Mouse (Mus musculus): Measurements from ENCODE around the gene Prl3d2. TPM values are rescaled to one million over a fixed set of nuclear protein-coding genes. Genes with fewer than 3 reads are reported as not detected.
"Not testable (repeated sequence)": the region's sequence is repeated elsewhere in the genome, so short reads cannot be mapped to it uniquely, and the experiment has no call there.

Gene Prl3d2
- not detected in 2 replicates for polyA plus RNA-seq (2012; ENCODE audit: insufficient read depth, insufficient read length, missing spikeins)

- not testable (repeated sequence) for H3K27ac ChIP-seq (replicated peaks; ENCODE audit: low read depth, low read length); H3K4me1 ChIP-seq (ENCODE audit: control insufficient read depth, insufficient read depth, insufficient read length, low read length); H3K4me3 ChIP-seq (ENCODE audit: insufficient read depth, low read depth, low read length)
These were observed at the start of gene Prl3d2 for GRCm38 (mm10) chr13:27121398-27121797. Gene Prl3d2, plus strand, starts transcription at chr13:27121698.

- not testable (repeated sequence) for H3K4me3 ChIP-seq (ENCODE audit: insufficient read depth, low read depth, low read length); H3K4me1 ChIP-seq (ENCODE audit: control insufficient read depth, insufficient read depth, insufficient read length, low read length); H3K27ac ChIP-seq (replicated peaks; ENCODE audit: low read depth, low read length)
These were observed 27.6 kb upstream of the Prl3d2 start, which contains the start of gene Prl3d1 for GRCm38 (mm10) chr13:27093890-27094289. Gene Prl3d1, plus strand, starts transcription at chr13:27094190.

- no peak overlapping the region for H3K4me3 ChIP-seq (ENCODE audit: insufficient read depth, low read depth, low read length)
- H3K27ac ChIP-seq (replicated peaks; ENCODE audit: low read depth, low read length): no peak overlapping the region
- no peaks in the 10 kb centered on the region for H3K4me1 ChIP-seq (ENCODE audit: control insufficient read depth, insufficient read depth, insufficient read length, low read length)
These were observed 26.8 kb downstream of the Prl3d2 start for GRCm38 (mm10) chr13:27148264-27148663.

- not testable (repeated sequence) for H3K27ac ChIP-seq (replicated peaks; ENCODE audit: low read depth, low read length); H3K4me3 ChIP-seq (ENCODE audit: insufficient read depth, low read depth, low read length); H3K4me1 ChIP-seq (ENCODE audit: control insufficient read depth, insufficient read depth, insufficient read length, low read length)
These were observed 35.0 kb downstream of the Prl3d2 start, which contains the start of gene Prl3d3 for GRCm38 (mm10) chr13:27156490-27156889. Gene Prl3d3, plus strand, starts transcription at chr13:27156790.

Other genes with a start within 250 kb of the Prl3d2 start
- not detected in 2 replicates for gene Prl, start 64.1 kb upstream of the Prl3d2 start, polyA plus RNA-seq (2012; ENCODE audit: insufficient read depth, insufficient read length, missing spikeins)
- not detected in 2 replicates for gene Prl3d1, start 27.5 kb upstream of the Prl3d2 start, polyA plus RNA-seq (2012; ENCODE audit: insufficient read depth, insufficient read length, missing spikeins)
- not detected in 2 replicates for gene Prl3d3, start 35.1 kb downstream of the Prl3d2 start, polyA plus RNA-seq (2012; ENCODE audit: insufficient read depth, insufficient read length, missing spikeins)
- not detected in 2 replicates for gene Prl3c1, start 75.0 kb downstream of the Prl3d2 start, polyA plus RNA-seq (2012; ENCODE audit: insufficient read depth, insufficient read length, missing spikeins)
- gene Prl3b1, start 120.1 kb downstream of the Prl3d2 start, polyA plus RNA-seq (2012; ENCODE audit: insufficient read depth, insufficient read length, missing spikeins): not detected in 2 replicates
- not detected in 2 replicates for gene Prl3a1, start 137.7 kb downstream of the Prl3d2 start, polyA plus RNA-seq (2012; ENCODE audit: insufficient read depth, insufficient read length, missing spikeins)
- not detected in 2 replicates for gene Prl6a1, start 190.9 kb downstream of the Prl3d2 start, polyA plus RNA-seq (2012; ENCODE audit: insufficient read depth, insufficient read length, missing spikeins)
- not detected in 2 replicates for gene Prl8a2, start 224.0 kb downstream of the Prl3d2 start, polyA plus RNA-seq (2012; ENCODE audit: insufficient read depth, insufficient read length, missing spikeins)